Mouse (Mus musculus): Measurements from ENCODE around the gene Mst1. TPM values are rescaled to one million over a fixed set of nuclear protein-coding genes. Genes with fewer than 3 reads are reported as not detected.

Gene Mst1
- total RNA-seq (2015; ENCODE audit: low replicate concordance) = 33.0 and 48.8 TPM in 2 replicates
- total RNA-seq (2017; ENCODE audit: low replicate concordance) = 6.6 and 13.4 TPM in 2 replicates

DNA sequence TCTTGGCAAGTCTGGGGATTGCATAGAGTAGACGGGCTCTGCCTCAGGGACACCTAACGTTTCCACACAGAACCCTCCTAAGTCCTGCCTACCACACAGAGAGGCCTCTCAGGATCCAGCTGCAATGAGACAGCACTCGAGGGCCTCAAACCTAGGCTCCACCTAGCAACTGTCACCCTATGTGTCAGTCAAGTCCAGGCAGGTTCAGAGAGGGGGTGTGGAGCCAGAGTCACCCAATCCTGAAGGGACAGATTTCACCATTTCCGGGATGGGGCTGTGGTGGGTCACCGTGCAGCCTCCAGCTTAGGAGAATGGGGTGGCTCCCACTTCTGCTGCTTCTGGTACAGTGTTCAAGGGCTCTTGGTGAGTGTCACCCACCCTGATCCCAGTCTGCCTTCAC lies at the start of gene Mst1:
Gene Mst1 (plus strand): TSS at position 269 of the 400 bp plus-strand sequence.
- peak; percentile 68 for ATAC-seq (replicated peaks; ENCODE audit: low FRiP score, poor library complexity, severe bottlenecking)

DNA sequence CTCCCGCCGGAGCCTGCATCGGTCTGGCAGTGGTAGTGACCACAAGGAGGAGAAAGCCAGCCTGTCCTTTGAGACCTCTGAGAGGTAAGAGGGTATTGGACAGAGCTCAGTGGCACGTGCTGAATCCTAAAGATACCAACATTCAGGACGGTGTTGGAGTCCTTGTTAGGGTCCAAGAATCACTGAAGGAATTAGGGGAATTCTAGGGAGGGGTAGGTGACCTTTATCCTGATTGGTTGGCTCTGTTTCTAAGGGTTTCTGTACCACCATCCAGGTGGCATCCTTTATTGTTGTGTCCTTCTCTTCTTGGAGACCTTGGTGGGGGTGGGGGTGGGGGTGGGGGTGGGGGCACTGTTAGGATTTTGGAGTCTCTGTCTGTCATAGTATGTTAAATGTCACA lies 48.1 kb upstream of the Mst1 start:
- ATAC-seq (replicated peaks; ENCODE audit: low FRiP score, poor library complexity, severe bottlenecking) = no peak

- ATAC-seq (replicated peaks; ENCODE audit: low FRiP score, poor library complexity, severe bottlenecking) = no peak
These were observed 44.7 kb upstream of the Mst1 start for GRCm38 (mm10) chr9:108035331-108036156.

DNA sequence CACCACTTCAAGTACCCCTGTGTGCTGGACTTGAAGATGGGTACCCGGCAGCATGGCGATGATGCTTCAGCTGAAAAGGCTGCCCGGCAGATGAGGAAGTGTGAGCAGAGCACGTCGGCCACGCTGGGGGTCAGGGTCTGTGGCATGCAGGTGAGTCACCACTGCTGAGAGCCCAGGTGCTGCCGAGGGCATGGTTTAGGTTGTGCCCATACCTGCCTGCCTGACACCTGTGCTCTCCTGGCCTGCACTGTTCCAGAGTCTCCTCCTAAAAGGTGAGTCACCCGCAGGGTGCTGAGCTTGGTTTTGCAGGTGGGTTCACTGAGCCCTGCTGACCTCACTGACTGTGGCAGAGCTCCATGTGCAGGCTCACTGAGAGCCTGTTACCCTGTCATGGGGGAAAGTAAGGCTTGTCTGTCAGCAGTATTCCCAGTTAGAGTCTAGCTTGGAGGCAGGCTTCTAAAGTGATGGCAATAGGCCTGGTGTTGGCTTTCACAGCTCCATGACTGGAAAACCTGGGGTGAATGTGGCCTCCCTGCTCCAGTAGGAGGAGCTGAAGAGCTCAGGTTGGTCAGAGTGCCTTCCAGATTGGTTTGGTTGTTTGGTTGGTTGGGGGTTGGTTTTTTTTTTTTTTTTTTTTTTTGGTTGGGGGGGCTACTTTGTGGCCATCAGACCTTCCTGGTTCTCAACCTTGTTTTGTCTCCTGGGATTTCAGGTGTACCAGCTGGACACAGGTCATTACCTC lies 35.3 kb upstream of the Mst1 start:
- no peak for ATAC-seq (replicated peaks; ENCODE audit: low FRiP score, poor library complexity, severe bottlenecking)

DNA sequence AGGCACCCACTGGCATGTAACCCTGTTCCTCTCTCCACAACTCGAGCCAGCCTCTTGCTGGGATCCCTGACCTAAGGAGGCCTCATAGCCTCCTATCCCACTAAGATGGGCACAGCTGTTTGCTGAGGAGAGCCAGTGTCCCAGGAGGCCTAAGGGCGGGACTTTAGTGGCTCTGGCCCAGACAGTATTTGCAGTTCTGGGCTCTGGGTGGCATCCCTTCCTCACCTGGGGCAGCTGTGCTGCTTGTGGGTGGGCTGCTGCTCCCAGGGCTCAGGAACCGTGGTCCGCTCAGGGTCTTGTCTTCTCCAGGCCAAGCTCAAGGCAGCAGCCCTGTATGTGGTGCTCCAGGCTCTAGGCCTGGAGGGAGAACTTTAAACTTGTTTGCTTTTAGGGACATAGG lies 33.7 kb upstream of the Mst1 start:
- ATAC-seq (replicated peaks; ENCODE audit: low FRiP score, poor library complexity, severe bottlenecking) = no peak

DNA sequence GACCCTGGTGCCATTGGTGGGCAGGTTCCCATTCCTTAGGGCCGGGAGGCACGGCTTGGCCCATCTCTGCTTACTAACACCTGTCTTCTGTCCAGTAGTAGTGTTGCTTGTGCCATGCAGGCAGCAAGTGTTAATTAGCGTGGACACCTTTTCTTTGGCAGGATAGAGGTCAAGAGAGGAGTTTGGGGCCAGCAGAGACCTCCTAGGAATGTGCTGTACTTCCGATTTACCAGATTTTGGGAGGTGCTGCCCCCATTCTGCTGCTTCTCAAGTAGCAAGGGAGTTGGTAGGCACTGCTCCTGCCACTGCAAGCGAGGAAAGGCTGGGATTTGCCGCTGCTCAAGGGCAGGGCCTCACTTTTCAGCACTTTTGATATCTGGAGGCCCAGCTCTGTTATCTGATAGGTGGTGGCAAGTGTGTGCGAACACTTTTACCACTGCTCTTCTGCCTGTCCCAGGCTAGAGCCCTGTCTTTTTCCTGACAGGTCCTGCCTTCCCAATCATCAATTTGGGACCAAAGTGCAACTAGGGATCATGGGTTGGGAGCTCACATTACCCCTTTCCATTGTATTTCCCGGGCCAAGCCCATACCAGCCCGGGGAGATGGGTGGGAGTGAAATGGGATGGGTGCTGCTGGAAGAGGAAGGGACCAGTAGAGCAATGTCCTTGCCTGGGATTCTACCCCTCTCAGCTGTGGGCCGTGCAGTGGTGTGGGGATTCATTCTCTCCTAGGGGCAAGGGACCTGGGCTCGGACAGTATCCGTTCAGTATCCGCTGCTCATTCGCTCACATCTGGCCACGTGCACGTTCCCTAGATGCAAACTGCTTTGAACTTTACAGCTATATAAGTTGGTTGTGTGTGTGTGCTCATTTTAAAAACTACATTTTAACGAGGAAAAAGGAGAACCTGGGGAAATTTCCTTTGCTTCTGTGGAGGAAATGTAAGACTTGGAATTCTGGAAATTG lies 32.4 kb upstream of the Mst1 start:
- 0 out of 2 replicates have a peak, but pooled peaks have one; percentile 6 for ATAC-seq (replicated peaks; ENCODE audit: low FRiP score, poor library complexity, severe bottlenecking)

DNA sequence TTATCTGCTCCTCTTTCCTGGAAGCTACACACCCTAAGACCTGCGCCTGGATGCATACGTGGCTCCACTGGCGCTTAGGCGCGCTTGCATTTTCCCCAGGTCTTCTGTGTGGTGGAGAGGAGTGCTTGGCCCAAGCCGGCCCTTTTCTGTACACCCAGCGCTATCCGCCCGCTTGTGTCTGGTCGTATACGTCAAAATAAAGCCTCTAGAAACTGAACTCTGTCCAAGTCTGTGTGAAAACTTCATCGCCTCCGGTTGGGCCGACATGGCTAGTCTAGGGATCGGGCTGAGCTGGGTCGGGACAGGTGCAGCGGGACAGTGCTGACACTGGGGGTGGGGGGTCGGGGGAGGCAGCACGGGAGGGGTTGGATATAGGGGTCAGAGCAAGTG lies 31.7 kb upstream of the Mst1 start:
- 0 out of 2 replicates have a peak, but pooled peaks have one; percentile 1 for ATAC-seq (replicated peaks; ENCODE audit: low FRiP score, poor library complexity, severe bottlenecking)

DNA sequence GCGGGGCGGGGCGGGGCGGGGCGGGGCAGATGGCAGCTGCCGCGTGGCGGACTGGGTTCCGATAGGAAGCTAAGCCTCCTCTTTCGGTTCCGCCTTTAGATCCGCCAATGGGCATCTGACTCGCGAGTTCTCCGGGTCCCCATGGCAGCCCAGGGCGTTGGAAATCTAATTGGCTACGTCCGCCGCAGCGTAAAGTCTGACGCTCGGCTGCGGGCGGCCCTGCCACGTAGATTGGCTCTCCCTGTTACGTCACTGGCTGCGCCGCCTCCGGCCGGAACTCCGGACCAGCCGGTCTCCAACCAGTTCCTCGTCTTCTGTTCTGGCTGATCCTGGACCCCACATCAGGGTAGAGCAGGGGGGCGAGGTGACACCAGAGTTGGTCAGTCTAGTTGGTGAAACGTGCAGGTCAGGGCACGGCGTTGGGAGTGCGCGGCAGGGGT lies 31.2 kb upstream of the Mst1 start, which contains the start of gene Gmppb:
Gene Gmppb (plus strand): TSS at position 227 of the 440 bp plus-strand sequence.
- peak; percentile 73 for ATAC-seq (replicated peaks; ENCODE audit: low FRiP score, poor library complexity, severe bottlenecking)

DNA sequence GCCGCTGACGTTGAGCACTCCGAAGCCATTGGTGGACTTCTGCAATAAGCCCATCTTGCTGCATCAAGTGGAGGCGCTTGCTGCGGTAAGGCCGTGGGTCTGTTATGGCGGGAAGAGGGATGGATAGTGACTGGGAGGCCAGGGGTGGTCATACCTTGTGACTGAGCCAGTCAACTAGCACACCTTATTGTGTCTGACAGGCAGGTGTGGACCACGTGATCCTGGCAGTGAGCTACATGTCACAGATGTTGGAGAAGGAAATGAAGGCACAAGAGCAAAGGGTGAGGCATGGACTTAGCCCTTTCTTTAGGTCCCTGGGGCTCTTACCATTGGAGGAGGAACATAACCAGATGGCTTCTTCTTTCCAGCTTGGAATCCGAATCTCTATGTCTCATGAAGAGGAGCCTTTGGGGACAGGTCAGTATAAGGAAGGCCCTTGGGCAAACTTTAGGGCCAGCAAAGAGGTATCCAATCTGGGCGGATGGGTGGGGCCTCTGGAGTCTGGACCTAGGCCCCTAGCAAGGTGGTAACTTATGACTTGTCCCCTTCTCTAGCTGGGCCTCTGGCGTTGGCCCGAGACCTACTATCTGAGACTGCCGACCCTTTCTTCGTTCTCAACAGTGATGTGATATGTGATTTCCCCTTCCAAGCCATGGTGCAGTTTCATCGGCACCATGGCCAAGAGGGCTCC lies 30.5 kb upstream of the Mst1 start:
- ATAC-seq (replicated peaks; ENCODE audit: low FRiP score, poor library complexity, severe bottlenecking) = no peak; the same call in 1 of the 2 replicates

GRCm38 (mm10) chr9:108051184-108051930 lies 28.9 kb upstream of the Mst1 start:
- ATAC-seq (replicated peaks; ENCODE audit: low FRiP score, poor library complexity, severe bottlenecking) = no peak

DNA sequence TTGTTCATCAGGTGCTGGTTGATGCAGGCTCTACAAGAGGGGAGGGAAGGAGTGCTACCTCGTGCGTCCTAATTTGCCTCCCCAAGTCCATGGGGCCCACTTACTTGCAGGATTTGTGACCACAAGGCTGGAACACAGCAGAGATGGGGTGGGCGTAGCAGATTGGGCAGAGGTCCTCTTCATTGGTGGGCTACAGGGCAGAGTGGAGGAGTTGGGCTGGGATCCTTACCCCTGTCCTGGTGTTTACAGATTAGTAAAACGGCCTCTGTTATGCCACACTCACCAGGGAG lies 28.4 kb upstream of the Mst1 start:
- ATAC-seq (replicated peaks; ENCODE audit: low FRiP score, poor library complexity, severe bottlenecking) = no peak

- no peak for ATAC-seq (replicated peaks; ENCODE audit: low FRiP score, poor library complexity, severe bottlenecking)
These were observed 27.8 kb upstream of the Mst1 start for GRCm38 (mm10) chr9:108052411-108052810.

- peak; percentile 62 for ATAC-seq (replicated peaks; ENCODE audit: low FRiP score, poor library complexity, severe bottlenecking)
These were observed 27.2 kb upstream of the Mst1 start, which contains the start of gene Amigo3 for GRCm38 (mm10) chr9:108052885-108053664. TSS of gene Amigo3 (plus strand) at chr9:108053159.

DNA sequence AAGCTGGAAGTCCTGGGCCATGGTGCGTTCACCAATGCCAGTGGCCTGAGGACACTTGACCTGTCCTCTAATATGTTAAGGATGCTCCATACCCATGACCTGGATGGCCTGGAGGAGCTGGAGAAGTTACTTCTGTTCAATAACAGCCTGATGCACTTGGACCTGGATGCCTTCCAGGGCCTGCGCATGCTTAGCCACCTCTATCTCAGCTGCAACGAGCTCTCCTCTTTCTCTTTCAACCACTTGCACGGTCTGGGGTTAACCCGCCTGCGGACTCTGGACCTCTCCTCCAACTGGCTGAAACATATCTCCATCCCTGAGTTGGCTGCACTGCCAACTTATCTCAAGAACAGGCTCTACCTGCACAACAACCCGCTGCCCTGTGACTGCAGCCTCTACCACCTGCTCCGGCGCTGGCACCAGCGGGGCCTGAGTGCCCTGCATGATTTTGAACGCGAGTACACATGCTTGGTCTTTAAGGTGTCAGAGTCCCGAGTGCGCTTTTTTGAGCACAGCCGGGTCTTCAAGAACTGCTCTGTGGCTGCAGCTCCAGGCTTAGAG lies 26.5 kb upstream of the Mst1 start:
- ATAC-seq (replicated peaks; ENCODE audit: low FRiP score, poor library complexity, severe bottlenecking) = no peak

- no peak for ATAC-seq (replicated peaks; ENCODE audit: low FRiP score, poor library complexity, severe bottlenecking)
These were observed 25.8 kb upstream of the Mst1 start for GRCm38 (mm10) chr9:108054331-108055040.

DNA sequence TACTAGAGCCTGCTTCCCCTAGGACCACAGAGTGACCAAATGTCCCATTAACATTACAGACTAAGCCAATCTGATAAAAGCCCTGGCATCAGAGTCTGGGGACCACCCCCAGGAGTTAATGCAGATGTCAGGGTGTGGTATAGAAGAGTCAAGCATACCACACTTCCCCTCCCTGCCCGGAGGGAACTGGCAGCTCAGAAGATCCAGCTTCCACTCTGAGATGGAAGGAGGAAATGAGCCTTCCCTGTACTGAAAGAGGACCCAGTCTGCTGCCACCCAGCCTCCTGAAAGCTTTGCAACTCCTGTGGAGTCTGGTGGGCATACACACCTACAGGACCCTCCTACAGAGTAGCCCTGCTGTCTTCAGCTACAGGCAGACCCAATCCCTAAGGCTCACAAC lies 25.2 kb upstream of the Mst1 start:
- no peak for ATAC-seq (replicated peaks; ENCODE audit: low FRiP score, poor library complexity, severe bottlenecking)
